Mouse (Mus musculus): ENCODE data around the gene Pou2f3.

DNA sequence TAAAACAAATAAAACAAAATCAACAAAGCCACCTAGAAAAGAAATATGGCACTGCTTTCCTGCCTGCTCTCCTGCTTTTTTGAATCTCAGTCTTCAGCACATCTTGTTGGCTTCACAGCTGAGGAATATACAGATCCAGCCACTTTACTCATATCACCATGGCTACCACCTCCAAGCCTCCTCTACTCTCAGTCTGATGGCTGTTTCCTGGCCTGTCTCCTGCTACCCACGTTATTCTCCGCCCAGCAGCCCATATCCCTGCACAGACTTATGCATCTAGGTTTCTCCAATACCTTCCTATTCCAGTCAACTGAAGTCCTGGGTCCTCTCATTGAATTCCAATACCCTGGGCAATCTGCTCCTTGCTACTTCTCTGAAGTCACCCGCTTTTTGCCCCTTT, 76.6 kb downstream of the Pou2f3 start:
- TF ChIP-seq CTCF (IDR thresholded peaks at IDR 0.05; ENCODE audit: control insufficient read depth, insufficient read depth, insufficient replicate concordance, low read depth, low read length) = no peak
- no peak for TF ChIP-seq POLR2A (IDR thresholded peaks at IDR 0.05; ENCODE audit: control insufficient read depth, low read depth, low read length)

Measured in testis, adult 2 months (tissue).